Mouse (Mus musculus) lung, embryonic 16.5 days (tissue): ENCODE data around the gene Tpt1. TPM values are rescaled to one million over a fixed set of nuclear protein-coding genes. Genes with fewer than 3 reads are reported as not detected.
"Not testable (repeated sequence)": the region's sequence is repeated elsewhere in the genome, so short reads cannot be mapped to it uniquely, and the experiment has no call there.

Source experiments
- ATAC-seq: fragments of 200-750 bp; cut with Nextera tagmentation; 2 replicates; pipeline ENCODE4 v1.8.0; 2017; ENCODE audit warnings: low read depth, mild to moderate bottlenecking, moderate library complexity
- H3K27ac ChIP-seq: fragments of 300-500 bp; sonication (generic); 2 replicates; pipeline ENCODE4 v1.5.1; 2014; ENCODE audit warnings: mild to moderate bottlenecking, control low read depth, low read length
- H3K27me3 ChIP-seq: fragments of 300-500 bp; sonication (generic); 2 replicates; pipeline ENCODE4 v1.6.1; 2014; ENCODE audit warnings: low read depth, low read length, mixed read lengths; ENCODE audit not compliant: control insufficient read depth, insufficient read depth
- H3K36me3 ChIP-seq: fragments of 300-500 bp; sonication (generic); 2 replicates; pipeline ENCODE4 v1.6.1; 2014; ENCODE audit warnings: low read length; ENCODE audit not compliant: control insufficient read depth, insufficient read depth
- H3K4me1 ChIP-seq: fragments of 300-500 bp; sonication (generic); replicated peaks from 2 replicates; pipeline ENCODE4 v1.6.1; 2014; ENCODE audit warnings: low read length, mixed read lengths; ENCODE audit not compliant: control insufficient read depth, insufficient read depth
- H3K4me2 ChIP-seq: fragments of 300-500 bp; sonication (generic); 2 replicates; pipeline ENCODE4 v1.6.1; 2014; ENCODE audit warnings: low read depth, low read length, control low read depth
- H3K4me3 ChIP-seq: fragments of 300-500 bp; sonication (generic); 2 replicates; pipeline ENCODE4 v1.5.1; 2014; ENCODE audit warnings: mild to moderate bottlenecking, low read length, control low read depth
- H3K9ac ChIP-seq: fragments of 300-500 bp; sonication (generic); 2 replicates; pipeline ENCODE4 v1.6.1; 2014; ENCODE audit warnings: low read length, control low read depth
- H3K9me3 ChIP-seq: fragments of 300-500 bp; sonication (generic); 2 replicates; pipeline ENCODE4 v1.6.1; 2016; ENCODE audit warnings: low read length; ENCODE audit not compliant: control insufficient read depth
- WGBS: fragments of 180-500 bp; shearing (Covaris S2); extraction: QIAGEN DNeasy Blood & Tissue Kit; methylation state at CpG from one replicate; pipeline ENCODE4 v1.1.7; 2014; 5-methylcytosine and 5-hydroxymethylcytosine counted together
- polyA plus RNA-seq: library from polyadenylated mRNA; unstranded; fragments of >200 nt; fragmentation: Nextera tagmentation; extraction: Ambion mirVana; gene quantifications from 2 replicates; pipeline ENCODE4 v1.2.1, GENCODE M21; 2015

Tpt1 gene
- polyA plus RNA-seq, 1 experiment from 2014 or later: 987 TPM

DNA sequence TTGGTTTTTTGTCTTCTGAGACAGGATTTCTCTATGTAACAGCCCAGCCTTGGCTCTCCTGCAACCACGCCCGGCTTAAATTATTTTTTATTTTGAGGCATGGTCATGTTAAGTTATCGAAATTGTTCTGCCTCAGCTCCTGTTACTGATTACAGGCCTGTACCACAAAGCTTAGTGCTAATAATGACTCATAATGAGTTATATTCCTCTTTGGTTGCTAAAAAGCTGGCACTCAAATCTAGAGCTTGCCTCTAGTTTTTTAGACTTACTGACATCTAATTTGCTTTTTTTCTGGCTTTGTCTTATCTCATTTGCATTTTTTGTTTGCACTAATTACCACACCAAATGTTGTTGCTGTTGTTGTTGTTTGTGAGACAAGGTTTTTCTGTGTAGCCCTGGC, 8.3 kb upstream of the Tpt1 start:
- Histone ChIP-seq H3K27me3 (no peaks in the 10 kb centered on the region), H3K4me3 (no peak overlapping the region), H3K36me3 (no peaks in the 10 kb centered on the region), H3K9me3 (no peaks in the 10 kb centered on the region), H3K9ac (no peak overlapping the region), H3K27ac (no peak overlapping the region), H3K4me2 (no peak overlapping the region), H3K4me1 (peaks cover 26% of the 10 kb centered on the region)
- 86% methylated on average over 3 of the region's 3 CpGs for WGBS
- ATAC-seq: no peak

DNA sequence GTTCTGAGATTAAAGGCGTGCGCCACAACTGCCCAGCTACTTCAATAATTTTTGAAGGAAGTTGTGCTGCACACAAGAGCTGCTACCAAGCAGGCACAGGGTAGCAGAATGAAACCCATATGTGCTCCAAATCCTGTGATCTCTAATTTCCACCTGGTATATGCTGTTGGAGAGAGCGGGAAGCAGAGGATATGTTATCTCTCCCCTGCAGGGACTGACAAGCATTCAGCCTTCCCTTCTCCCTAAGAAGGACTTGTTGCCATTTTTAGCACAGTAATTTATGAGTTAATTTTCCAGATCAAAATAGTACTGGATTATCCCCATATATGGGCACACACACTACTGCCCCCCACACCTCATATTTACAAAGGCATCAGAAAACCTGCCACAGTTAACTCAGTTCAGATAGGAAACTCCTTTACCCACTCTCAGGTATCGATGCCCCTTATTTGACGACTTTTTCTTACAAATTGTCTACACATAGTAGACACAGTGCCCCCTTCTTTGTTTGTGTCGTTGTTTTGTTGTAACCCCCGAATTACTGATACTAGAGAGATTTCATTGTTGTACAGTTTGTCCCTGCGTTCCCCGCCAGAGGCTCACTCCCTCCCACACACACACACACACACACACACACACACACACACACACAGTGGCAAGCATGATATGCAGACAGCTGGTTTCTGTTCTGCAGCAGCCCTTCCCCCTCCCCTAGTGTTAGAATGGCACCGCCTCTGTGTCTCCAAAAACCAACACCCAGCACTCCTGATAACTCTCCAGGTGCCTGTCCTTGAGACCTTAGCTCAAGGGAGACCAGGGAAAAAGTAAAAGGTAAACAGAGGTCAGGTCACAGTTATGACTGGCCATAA, 7.6 kb upstream of the Tpt1 start:
- no peaks in the 10 kb centered on the region for H3K27me3 ChIP-seq
- no peaks in the 10 kb centered on the region for H3K9me3 ChIP-seq
- H3K36me3 ChIP-seq: no peaks in the 10 kb centered on the region
- peaks cover 26% of the 10 kb centered on the region for H3K4me1 ChIP-seq
- peak; percentile 39; the same call in 1 of the 2 replicates for ATAC-seq
- no peak overlapping the region for H3K9ac ChIP-seq
- 50% methylated on average over 10 of the region's 10 CpGs for WGBS
- peak overlapping the region; percentile 18; the same call in 1 of the 2 replicates for H3K4me2 ChIP-seq
- H3K27ac ChIP-seq: no peak overlapping the region
- H3K4me3 ChIP-seq: no peak overlapping the region

DNA sequence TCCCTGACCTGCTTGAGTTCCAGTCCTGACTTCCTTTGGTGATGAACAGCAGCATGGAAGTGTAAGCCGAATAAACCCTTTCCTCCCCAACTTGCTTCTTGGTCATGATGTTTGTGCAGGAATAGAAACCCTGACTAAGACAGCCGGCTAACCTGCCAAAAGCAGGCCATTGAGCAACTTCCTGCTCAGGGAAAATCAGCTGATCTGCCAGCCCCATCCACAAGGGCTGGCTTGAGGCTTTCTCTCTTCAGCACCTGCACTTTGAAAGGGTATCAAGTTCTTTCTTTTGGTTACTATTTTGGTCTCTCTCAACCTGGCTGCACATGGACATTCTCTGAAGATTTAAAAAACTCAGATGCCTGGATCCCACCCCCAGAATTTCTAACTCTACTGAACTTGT, 3.1 kb upstream of the Tpt1 start:
- 50% methylated on average over 1 of the region's 2 CpGs for WGBS
- Histone ChIP-seq H3K27ac (peak overlapping the region; percentile 8; the same call in 1 of the 2 replicates), H3K4me1 (peaks cover 13% of the 10 kb centered on the region)
- not testable (repeated sequence) for H3K36me3 ChIP-seq, ATAC-seq, H3K4me2 ChIP-seq, H3K4me3 ChIP-seq, H3K9me3 ChIP-seq, H3K9ac ChIP-seq, H3K27me3 ChIP-seq

DNA sequence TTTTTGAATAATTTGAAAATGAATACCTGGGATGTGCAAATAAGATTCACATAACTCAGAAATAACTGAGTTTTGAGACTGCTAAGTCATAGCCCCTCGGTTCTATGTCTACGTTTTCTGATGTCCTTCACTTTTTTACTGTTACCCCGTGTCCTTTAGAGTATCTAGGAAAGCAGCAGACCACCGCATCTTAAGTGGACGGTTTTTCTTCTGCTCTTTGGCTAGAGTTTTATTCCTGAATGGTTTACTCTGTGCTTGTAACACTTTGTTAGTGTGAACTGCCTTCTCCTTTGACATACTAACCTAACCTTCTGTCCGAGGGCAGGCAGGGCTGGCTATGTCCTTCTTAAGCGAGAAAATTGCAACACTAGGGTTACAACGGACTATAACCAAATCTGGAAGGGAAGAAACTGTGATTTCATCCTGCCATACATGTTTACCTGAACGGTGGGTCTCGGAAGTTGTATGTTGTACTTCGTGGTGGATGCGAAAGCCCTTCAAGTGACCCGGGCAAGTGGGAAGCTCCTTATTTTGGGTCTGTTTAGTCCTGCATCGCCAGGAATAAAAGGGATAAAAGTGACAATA, 690 bp upstream of the Tpt1 start:
- peaks cover 25% of the 10 kb centered on the region for H3K36me3 ChIP-seq
- no peaks in the 10 kb centered on the region for H3K27me3 ChIP-seq
- no peaks in the 10 kb centered on the region for H3K9me3 ChIP-seq
- peaks cover 7% of the 10 kb centered on the region for H3K4me1 ChIP-seq
- no peak for ATAC-seq
- H3K9ac ChIP-seq: peak overlapping the region; percentile 97
- peak overlapping the region; percentile 97 for H3K27ac ChIP-seq
- WGBS: 3% methylated on average over 14 of the region's 14 CpGs
- H3K4me3 ChIP-seq: peak overlapping the region; percentile 89
- H3K4me2 ChIP-seq: peak overlapping the region; percentile 85

DNA sequence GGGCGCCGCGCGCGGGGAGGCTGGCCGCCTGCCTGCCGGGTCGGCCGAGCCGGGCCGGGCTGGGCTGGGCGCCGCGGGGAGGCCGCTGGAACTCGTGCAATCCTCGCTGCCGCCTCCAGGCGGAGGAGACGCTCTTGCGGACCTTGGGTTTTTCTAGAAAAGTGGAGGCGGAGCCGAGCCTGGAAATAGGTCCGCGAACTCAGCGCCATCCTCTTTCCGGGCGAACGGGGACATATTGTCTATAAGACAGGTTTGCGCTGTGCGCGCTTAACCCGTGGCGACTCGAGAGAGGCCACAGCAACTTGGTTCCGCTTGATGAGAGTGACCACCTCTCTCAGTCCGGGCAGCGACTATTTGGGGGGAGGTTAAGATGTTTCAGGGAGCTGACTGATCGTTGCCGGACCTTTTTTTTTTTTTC, 814 bp downstream of the Tpt1 start:
- 0% methylated on average over 35 of the region's 40 CpGs for WGBS
- peak overlapping the region; percentile 97 for H3K9ac ChIP-seq
- peak overlapping the region; percentile 89 for H3K4me3 ChIP-seq
- H3K4me1 ChIP-seq: peaks cover 7% of the 10 kb centered on the region
- peaks cover 34% of the 10 kb centered on the region for H3K36me3 ChIP-seq
- peak overlapping the region; percentile 70 for H3K4me2 ChIP-seq
- peak; percentile 71 for ATAC-seq
- no peaks in the 10 kb centered on the region for H3K9me3 ChIP-seq
- peak overlapping the region; percentile 94 for H3K27ac ChIP-seq
- no peaks in the 10 kb centered on the region for H3K27me3 ChIP-seq

DNA sequence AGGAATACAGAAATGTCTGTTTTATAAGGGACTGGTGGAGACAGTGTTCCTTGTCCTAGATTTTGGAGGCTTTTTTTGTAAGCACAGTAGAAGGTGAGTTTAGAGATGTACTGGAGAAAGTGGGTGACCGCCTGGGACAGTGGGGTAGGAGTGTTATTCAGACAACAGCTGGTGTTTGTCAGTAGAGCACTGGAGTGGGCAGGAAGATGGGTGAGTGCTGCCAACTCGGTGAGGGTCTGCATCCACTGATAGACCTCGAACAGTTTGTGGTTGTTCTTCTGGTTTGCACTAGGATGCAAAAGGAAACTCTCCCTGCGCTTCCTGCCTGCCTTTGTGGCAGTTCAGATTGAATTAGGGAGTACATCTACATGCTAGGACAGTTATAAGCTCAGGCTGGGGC, 2.8 kb downstream of the Tpt1 start:
- ATAC-seq: no peak
- Histone ChIP-seq H3K27me3 (no peaks in the 10 kb centered on the region), H3K27ac (no peak overlapping the region), H3K4me3 (no peak overlapping the region), H3K9ac (no peak overlapping the region), H3K9me3 (no peaks in the 10 kb centered on the region), H3K4me1 (peaks cover 7% of the 10 kb centered on the region), H3K4me2 (no peak overlapping the region), H3K36me3 (peaks cover 34% of the 10 kb centered on the region)
- WGBS: 69% methylated on average over 4 of the region's 4 CpGs

DNA sequence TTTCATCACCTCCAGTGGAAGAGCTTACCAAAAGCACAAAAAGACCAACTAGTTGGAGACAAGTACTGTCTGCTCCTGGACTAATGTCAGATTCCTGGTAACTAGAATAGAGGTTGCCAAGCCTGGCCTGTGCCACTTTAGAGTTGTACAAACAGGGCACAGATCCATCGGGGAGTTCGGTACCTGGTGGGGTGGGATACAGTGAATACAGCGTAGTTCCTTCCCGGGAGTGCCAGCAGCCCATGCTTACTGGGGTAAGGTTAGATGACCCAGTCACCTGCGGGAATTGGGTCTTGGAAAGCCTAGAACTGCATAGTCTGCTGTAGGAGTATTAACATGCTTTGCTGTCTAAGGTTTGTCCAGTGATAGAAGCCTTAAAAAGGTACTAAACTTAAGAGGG, 3.6 kb downstream of the Tpt1 start:
- H3K4me2 ChIP-seq: no peak overlapping the region
- 96% methylated on average over 5 of the region's 5 CpGs for WGBS
- H3K4me3 ChIP-seq: no peak overlapping the region
- no peaks in the 10 kb centered on the region for H3K9me3 ChIP-seq
- no peak overlapping the region for H3K27ac ChIP-seq
- H3K36me3 ChIP-seq: peaks cover 34% of the 10 kb centered on the region
- H3K9ac ChIP-seq: no peak overlapping the region
- no peaks in the 10 kb centered on the region for H3K27me3 ChIP-seq
- ATAC-seq: no peak
- peaks cover 7% of the 10 kb centered on the region for H3K4me1 ChIP-seq

DNA sequence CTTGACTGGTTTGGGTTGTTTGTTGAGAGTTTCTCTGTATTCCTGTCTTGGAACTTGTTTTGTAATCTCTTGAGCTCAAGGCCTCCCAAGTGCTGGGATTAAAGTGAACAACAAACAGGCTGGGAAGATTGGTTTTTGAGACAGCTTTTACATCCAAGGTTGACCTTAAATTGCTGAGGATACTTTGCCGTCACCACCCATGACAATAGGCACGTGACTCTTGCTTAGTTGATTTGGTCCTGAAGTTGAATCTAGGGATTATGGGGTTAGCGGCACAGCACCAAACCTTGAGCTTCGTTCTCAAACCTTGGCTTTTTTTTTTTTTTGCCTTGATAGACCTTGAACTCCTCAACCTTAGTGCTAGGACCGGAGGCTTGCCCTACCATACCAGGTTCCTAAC, 4.3 kb downstream of the Tpt1 start:
- peaks cover 34% of the 10 kb centered on the region for H3K36me3 ChIP-seq

DNA sequence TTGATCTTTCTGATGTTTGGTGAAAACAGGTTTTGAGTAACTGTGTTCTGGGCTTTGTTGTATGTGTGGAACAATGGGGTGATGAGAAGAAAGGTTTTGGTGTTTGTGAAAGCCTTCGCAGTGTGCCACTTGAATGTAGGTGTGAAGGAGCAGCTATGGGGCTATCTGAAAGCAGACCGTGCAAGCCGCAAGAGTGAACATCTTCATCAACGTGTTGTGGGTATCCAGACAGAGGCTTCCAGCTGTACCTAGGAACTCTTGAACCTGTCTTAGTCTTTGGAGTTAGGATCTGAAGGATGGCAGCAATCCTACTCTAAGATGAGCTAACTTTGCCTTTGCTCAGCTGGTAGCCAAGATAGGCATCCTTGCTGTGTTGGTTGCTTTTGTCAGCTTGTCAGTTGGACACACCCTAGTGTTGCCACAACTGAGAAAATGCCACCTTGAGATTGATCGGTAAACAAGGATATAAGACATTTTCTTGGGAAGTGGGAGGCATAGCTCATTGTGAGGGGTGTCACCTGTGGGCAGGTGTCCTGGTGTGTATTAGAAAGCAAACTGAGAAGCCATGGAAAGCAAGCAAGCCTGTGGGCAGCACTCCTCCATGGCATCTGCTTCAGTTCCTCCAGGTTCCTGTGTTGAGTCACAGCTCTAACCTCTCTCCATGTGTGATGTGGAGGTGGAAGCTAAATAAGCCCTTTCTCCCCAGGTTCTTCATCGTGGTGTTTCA, 5.1 kb downstream of the Tpt1 start:
- Histone ChIP-seq H3K4me3 (no peak overlapping the region), H3K9ac (no peak overlapping the region), H3K36me3 (peaks cover 34% of the 10 kb centered on the region), H3K4me1 (peaks cover 7% of the 10 kb centered on the region), H3K27me3 (no peaks in the 10 kb centered on the region), H3K4me2 (no peak overlapping the region), H3K9me3 (no peaks in the 10 kb centered on the region), H3K27ac (no peak overlapping the region)
- 88% methylated on average over 6 of the region's 6 CpGs for WGBS
- ATAC-seq: no peak

More for the DNA sequence above, 4.3 kb downstream of the Tpt1 start:
- Histone ChIP-seq H3K4me1 (peaks cover 7% of the 10 kb centered on the region), H3K27ac (no peak overlapping the region), H3K4me3 (no peak overlapping the region), H3K27me3 (no peaks in the 10 kb centered on the region), H3K9ac (no peak overlapping the region), H3K4me2 (no peak overlapping the region), H3K9me3 (no peaks in the 10 kb centered on the region)
- 74% methylated on average over 5 of the region's 5 CpGs for WGBS
- ATAC-seq: no peak
